Mouse (Mus musculus) kidney, embryonic 15.5 days (tissue): ENCODE data around the gene Zscan20. TPM values are rescaled to one million over a fixed set of nuclear protein-coding genes. Genes with fewer than 3 reads are reported as not detected.
A peak's percentile ranks its signal among the peaks of the same experiment; 100 is the strongest.
"Not testable (repeated sequence)": the region's sequence is repeated elsewhere in the genome, so short reads cannot be mapped to it uniquely, and the experiment has no call there.

Experiments
- ATAC-seq: fragments of 200-750 bp; cut with Nextera tagmentation; replicated peaks from 2 replicates; pipeline ENCODE4 v1.8.0; 2017; ENCODE audit warnings: moderate TSS enrichment; ENCODE audit not compliant: low FRiP score
- H3K27ac ChIP-seq: fragments of 300-500 bp; sonication (generic); 2 replicates; pipeline ENCODE4 v1.5.1; 2015; ENCODE audit warnings: mild to moderate bottlenecking, inconsistent platforms
- H3K27me3 ChIP-seq: fragments of 300-500 bp; sonication (generic); 2 replicates; pipeline ENCODE4 v1.6.1; 2015; ENCODE audit warnings: inconsistent platforms
- H3K36me3 ChIP-seq: fragments of 300-500 bp; sonication (generic); 2 replicates; pipeline ENCODE4 v1.6.1; 2015; ENCODE audit warnings: inconsistent platforms
- H3K4me1 ChIP-seq: fragments of 300-500 bp; sonication (generic); 2 replicates; pipeline ENCODE4 v1.6.1; 2015; ENCODE audit warnings: inconsistent platforms
- H3K4me2 ChIP-seq: fragments of 300-500 bp; sonication (generic); 2 replicates; pipeline ENCODE4 v1.6.1; 2015; ENCODE audit warnings: moderate library complexity, mild to moderate bottlenecking, inconsistent platforms
- H3K4me3 ChIP-seq: fragments of 300-500 bp; sonication (generic); replicated peaks from 2 replicates; pipeline ENCODE4 v1.5.1; 2015; ENCODE audit warnings: mild to moderate bottlenecking, inconsistent platforms
- H3K9ac ChIP-seq: fragments of 300-500 bp; sonication (generic); 2 replicates; pipeline ENCODE4 v1.6.1; 2015; ENCODE audit warnings: mild to moderate bottlenecking, inconsistent platforms
- H3K9me3 ChIP-seq: fragments of 300-500 bp; sonication (generic); replicated peaks from 2 replicates; pipeline ENCODE4 v1.6.1; 2016; ENCODE audit warnings: inconsistent platforms
- WGBS: fragments of 180-500 bp; shearing (Covaris S2); methylation state at CpG from one replicate; pipeline ENCODE4 v1.1.7; 2015; ENCODE audit warnings: mixed read lengths; 5-methylcytosine and 5-hydroxymethylcytosine counted together
- polyA plus RNA-seq: library from polyadenylated mRNA; unstranded; fragments of >200 nt; fragmentation: Nextera tagmentation; extraction: Ambion mirVana; gene quantifications from 2 replicates; pipeline ENCODE4 v1.2.1, GENCODE M21; 2015

Zscan20 gene
- polyA plus RNA-seq, 1 experiment from 2014 or later: 5.7 TPM

DNA sequence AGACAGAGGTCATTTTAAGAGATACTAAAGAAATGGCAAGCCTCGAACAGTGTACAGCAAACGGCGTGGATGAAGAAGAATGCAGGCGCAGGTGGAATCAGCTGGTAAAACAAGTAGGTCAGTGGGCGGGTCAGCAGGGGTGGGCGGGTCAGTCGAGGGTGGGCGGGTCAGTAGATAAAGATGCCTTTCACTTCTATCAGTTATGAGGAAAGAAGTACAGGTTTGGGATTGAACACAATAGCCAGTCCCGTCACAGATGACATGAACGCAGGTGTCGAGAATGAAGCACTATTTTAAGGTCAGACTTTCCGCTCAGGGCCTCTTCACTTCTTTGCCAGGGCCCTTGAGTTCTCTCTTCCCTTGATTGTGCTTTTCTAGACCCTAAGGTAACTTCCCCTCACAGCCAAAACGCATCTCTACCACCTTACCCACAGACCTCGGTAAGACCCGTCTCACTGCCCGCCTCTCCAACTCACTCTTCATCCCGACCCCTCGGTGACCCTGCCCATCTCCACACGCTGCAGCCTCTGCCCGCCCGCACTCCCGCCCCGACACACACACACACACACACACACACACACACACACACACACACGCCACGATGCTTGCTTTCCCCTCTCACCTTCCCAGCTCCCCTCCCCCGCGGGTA is 498 bp downstream of the Zscan20 start:
- peak overlapping the region; percentile 74 for H3K4me3 ChIP-seq
- peak overlapping the region; percentile 54 for H3K27ac ChIP-seq
- H3K36me3 ChIP-seq: peaks cover 3% of the 10 kb centered on the region
- H3K4me2 ChIP-seq: peak overlapping the region; percentile 75
- peak overlapping the region; percentile 62 for H3K9ac ChIP-seq
- peaks cover 16% of the 10 kb centered on the region for H3K4me1 ChIP-seq
- ATAC-seq: no peak; the same call in 1 of the 2 replicates
- H3K27me3 ChIP-seq: no peaks in the 10 kb centered on the region
- no peaks in the 10 kb centered on the region for H3K9me3 ChIP-seq
- 11% methylated on average over 24 of the region's 27 CpGs for WGBS

GRCm38 (mm10) chr4:128607661-128608060 is 2.2 kb downstream of the Zscan20 start:
- Histone ChIP-seq H3K4me2 (no peak overlapping the region), H3K27me3 (no peaks in the 10 kb centered on the region), H3K4me3 (no peak overlapping the region), H3K36me3 (peaks cover 20% of the 10 kb centered on the region), H3K9ac (no peak overlapping the region), H3K27ac (no peak overlapping the region), H3K4me1 (peaks cover 16% of the 10 kb centered on the region), H3K9me3 (no peaks in the 10 kb centered on the region)
- 83% methylated on average over 11 of the region's 11 CpGs for WGBS
- no peak for ATAC-seq

- H3K4me3 ChIP-seq: no peak overlapping the region
- WGBS: 94% methylated on average over 7 of the region's 7 CpGs
- H3K9me3 ChIP-seq: no peaks in the 10 kb centered on the region
- H3K27ac ChIP-seq: no peak overlapping the region
- no peak overlapping the region for H3K4me2 ChIP-seq
- H3K9ac ChIP-seq: no peak overlapping the region
- ATAC-seq: no peak
- peaks cover 31% of the 10 kb centered on the region for H3K36me3 ChIP-seq
- no peaks in the 10 kb centered on the region for H3K27me3 ChIP-seq
- H3K4me1 ChIP-seq: peaks cover 16% of the 10 kb centered on the region
Observed at GRCm38 (mm10) chr4:128606586-128606985, 3.3 kb downstream of the Zscan20 start.

DNA sequence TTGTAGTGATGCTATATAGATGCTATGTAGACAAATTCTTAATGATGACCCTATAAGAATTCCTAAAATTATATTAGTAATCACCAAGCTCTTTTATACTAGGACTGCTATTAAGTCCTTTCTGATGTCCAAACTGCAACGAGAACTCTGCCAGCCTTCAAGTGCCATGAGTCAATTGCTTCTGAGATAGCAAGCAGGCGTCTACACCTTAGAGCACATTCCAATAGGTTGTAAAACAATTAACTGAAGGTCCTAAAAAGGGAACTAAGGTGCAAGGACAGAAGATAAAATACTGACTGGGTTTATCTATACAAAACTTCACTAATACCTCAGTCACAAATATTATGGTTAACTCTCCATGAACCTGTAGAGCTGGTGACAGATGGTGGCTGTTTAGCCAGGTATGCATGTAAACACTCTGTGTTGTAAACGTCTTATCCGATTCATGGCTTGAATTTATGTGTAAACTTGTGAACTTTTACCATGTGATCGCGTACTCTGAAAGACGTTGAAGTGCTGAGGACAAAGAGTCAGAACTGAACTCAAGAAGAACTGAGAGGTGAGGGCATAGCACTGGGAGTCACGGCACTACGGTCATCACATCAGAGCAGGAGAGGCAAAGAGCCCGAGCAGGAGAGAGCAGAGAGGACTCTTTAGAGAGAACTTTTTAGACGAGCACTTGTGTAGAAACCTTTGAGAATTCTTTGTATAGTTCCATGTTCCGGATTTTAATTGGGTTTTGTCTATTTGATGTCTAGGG is 11.9 kb downstream of the Zscan20 start:
- Histone ChIP-seq H3K4me1 (no peaks in the 10 kb centered on the region), H3K9ac (no peak overlapping the region), H3K4me3 (no peak overlapping the region), H3K9me3 (no peaks in the 10 kb centered on the region), H3K4me2 (no peak overlapping the region), H3K36me3 (peaks cover 38% of the 10 kb centered on the region), H3K27ac (no peak overlapping the region), H3K27me3 (no peaks in the 10 kb centered on the region)
- ATAC-seq: no peak
- WGBS: 59% methylated on average over 12 of the region's 12 CpGs

GRCm38 (mm10) chr4:128594062-128594461 is 15.8 kb downstream of the Zscan20 start:
- no peak for ATAC-seq
- Histone ChIP-seq H3K4me1 (no peaks in the 10 kb centered on the region), H3K27me3 (no peaks in the 10 kb centered on the region), H3K4me2 (no peak overlapping the region), H3K36me3 (peaks cover 36% of the 10 kb centered on the region), H3K4me3 (no peak overlapping the region), H3K9ac (no peak overlapping the region), H3K9me3 (no peaks in the 10 kb centered on the region), H3K27ac (no peak overlapping the region)
- 96% methylated on average over 5 of the region's 5 CpGs for WGBS

DNA sequence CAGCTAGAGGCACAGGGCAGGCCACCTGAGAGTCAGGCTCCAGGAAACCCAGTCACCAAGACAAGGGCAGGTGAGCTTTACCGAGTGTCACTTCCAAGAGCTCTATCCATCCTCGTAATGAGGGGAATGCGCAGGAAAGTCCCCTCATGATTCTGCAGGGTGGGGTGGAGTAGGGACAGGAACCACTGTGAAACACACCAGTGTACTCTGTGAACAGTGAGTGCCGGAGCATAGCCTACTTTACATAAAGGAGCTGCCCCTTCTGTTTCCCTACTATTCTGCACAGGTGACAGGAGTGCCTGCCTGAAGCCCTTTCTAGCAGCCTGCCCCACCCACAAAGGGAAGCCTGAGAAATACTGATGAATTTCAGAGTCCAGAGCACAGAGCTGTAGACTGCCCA is 16.6 kb downstream of the Zscan20 start:
- Histone ChIP-seq H3K4me3 (no peak overlapping the region), H3K4me2 (no peak overlapping the region), H3K27ac (no peak overlapping the region), H3K4me1 (no peaks in the 10 kb centered on the region), H3K36me3 (peaks cover 36% of the 10 kb centered on the region), H3K9ac (no peak overlapping the region), H3K9me3 (no peaks in the 10 kb centered on the region), H3K27me3 (no peaks in the 10 kb centered on the region)
- WGBS: 94% methylated on average over 4 of the region's 4 CpGs
- ATAC-seq: no peak

- no peak for ATAC-seq
- 58% methylated on average over 4 of the region's 4 CpGs for WGBS
- peaks cover 30% of the 10 kb centered on the region for H3K9me3 ChIP-seq
- peaks cover 58% of the 10 kb centered on the region for H3K36me3 ChIP-seq
- no peak overlapping the region for H3K27ac ChIP-seq
- no peak overlapping the region for H3K4me3 ChIP-seq
- no peak overlapping the region for H3K4me2 ChIP-seq
- no peaks in the 10 kb centered on the region for H3K27me3 ChIP-seq
- H3K4me1 ChIP-seq: no peaks in the 10 kb centered on the region
- H3K9ac ChIP-seq: no peak overlapping the region
Observed at GRCm38 (mm10) chr4:128579182-128579581, 30.7 kb downstream of the Zscan20 start.

DNA sequence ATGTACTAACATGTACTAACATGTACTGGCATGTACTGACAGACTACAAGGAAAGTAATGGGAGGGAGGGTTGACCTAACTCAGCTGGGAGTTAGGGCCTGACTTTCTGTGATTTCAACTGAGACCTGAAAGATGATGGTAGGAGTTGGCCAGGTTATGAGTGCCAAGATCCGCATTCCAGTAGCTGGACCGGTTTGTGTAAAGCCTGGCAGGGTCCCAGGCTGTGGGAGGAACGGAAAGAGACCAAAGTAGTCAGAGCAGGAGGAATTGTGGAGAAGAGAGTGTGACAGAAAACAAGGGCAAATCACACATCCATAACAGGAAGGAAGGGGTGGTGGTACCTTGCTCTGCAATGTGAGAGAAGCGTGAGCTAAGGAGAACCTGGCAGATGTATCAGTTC is 34.1 kb downstream of the Zscan20 start:
- Histone ChIP-seq H3K4me1 (no peaks in the 10 kb centered on the region), H3K9ac (no peak overlapping the region), H3K4me3 (no peak overlapping the region), H3K27ac (no peak overlapping the region), H3K9me3 (no peaks in the 10 kb centered on the region), H3K27me3 (no peaks in the 10 kb centered on the region), H3K4me2 (no peak overlapping the region), H3K36me3 (peaks cover 24% of the 10 kb centered on the region)
- no peak for ATAC-seq
- 86% methylated on average over 4 of the region's 4 CpGs for WGBS

- ATAC-seq: no peak
- Histone ChIP-seq H3K4me3 (no peak overlapping the region), H3K4me1 (no peaks in the 10 kb centered on the region), H3K36me3 (no peaks in the 10 kb centered on the region), H3K27me3 (no peaks in the 10 kb centered on the region), H3K27ac (no peak overlapping the region), H3K9me3 (no peaks in the 10 kb centered on the region), H3K9ac (no peak overlapping the region), H3K4me2 (no peak overlapping the region)
- 87% methylated on average over 3 of the region's 3 CpGs for WGBS
Observed at GRCm38 (mm10) chr4:128560327-128560726, 49.6 kb downstream of the Zscan20 start.

DNA sequence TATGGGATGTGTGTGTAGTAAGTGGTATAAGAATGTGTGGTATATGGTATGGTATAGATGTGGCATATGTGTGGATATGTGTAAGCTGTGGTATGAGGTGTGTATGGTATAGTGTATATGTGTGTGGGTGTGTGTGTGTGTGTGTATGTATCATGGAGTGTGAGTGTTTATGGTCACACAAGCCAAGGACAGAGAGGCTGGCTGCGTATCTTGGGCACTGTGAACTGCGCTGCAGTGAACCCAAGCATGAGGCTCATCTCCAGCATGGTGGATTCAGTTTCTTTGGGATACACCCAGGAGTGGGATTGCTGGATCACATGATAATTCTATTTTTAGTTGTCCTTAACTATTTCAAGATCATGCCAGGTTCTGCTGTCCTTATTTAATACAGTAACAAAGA is 55.7 kb downstream of the Zscan20 start:
- H3K9ac ChIP-seq: no peak overlapping the region
- H3K27ac ChIP-seq: no peak overlapping the region
- H3K4me3 ChIP-seq: no peak overlapping the region
- no peaks in the 10 kb centered on the region for H3K9me3 ChIP-seq
- ATAC-seq: no peak
- H3K4me1 ChIP-seq: no peaks in the 10 kb centered on the region
- no peak overlapping the region for H3K4me2 ChIP-seq
- WGBS: 89% methylated on average over 2 of the region's 2 CpGs
- H3K27me3 ChIP-seq: no peaks in the 10 kb centered on the region
- H3K36me3 ChIP-seq: no peaks in the 10 kb centered on the region

DNA sequence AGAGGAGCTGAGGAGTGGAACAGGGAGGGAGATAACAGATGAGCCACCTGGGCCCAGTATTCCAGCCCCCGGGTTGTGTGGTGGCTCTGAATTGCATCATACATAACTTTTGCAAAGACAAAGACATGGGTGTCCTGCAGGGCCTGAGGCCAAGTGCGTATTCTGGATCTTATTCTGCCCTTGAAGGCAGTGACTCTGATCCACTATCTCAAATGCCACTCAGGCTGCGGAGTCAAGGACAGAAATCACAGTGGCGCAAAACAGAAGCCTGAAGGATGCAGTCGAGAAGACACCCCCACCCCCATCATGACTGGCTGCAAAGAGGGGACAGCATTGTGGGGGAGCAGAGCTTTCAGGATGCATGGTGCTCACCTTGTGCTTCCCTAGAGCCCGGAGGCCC is 59.1 kb downstream of the Zscan20 start:
- H3K4me3 ChIP-seq: no peak overlapping the region
- H3K36me3 ChIP-seq: no peaks in the 10 kb centered on the region
- no peaks in the 10 kb centered on the region for H3K4me1 ChIP-seq
- H3K4me2 ChIP-seq: no peak overlapping the region
- ATAC-seq: no peak
- WGBS: 88% methylated on average over 6 of the region's 6 CpGs
- no peaks in the 10 kb centered on the region for H3K27me3 ChIP-seq
- no peak overlapping the region for H3K27ac ChIP-seq
- no peak overlapping the region for H3K9ac ChIP-seq
- H3K9me3 ChIP-seq: no peaks in the 10 kb centered on the region

DNA sequence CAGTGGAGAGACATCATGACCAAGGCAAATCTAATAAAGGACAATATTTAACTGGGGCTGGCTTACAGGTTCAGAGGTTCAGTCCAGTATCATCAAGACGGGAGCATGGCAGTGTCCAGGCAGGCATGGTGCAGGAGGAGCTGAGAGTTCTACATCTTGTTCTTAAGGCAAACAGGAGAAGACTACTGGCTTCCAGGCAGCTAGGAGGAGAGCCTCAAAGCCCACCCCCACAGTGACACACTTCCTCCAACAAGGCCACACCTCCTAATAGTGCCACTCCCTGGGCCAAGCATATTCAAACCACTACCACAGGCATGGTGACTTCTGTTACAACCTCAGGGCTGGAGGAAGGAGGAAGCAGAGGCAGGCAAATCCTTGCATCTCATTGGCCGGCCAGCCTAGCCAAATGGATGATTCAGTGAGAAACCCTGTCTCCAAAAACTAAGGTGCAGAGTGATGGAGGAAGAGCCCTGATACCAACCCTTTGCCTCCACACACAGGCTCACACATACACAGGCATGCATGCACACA is 65.9 kb downstream of the Zscan20 start:
- 70% methylated on average over 2 of the region's 2 CpGs for WGBS
- not testable (repeated sequence) for ATAC-seq, H3K4me3 ChIP-seq, H3K4me1 ChIP-seq, H3K27ac ChIP-seq, H3K9ac ChIP-seq, H3K36me3 ChIP-seq, H3K27me3 ChIP-seq, H3K9me3 ChIP-seq, H3K4me2 ChIP-seq
